Mouse (Mus musculus) embryonic facial prominence, embryonic 11.5 days (tissue): ENCODE data around the gene Gm11077. TPM values are rescaled to one million over a fixed set of nuclear protein-coding genes. Genes with fewer than 3 reads are reported as not detected.

Experiments used
- ATAC-seq: fragments of 200-750 bp; cut with Nextera tagmentation; replicated peaks from 2 replicates; pipeline ENCODE4 v1.8.0; 2017; ENCODE audit warnings: low read depth; ENCODE audit not compliant: insufficient number of reproducible peaks, low FRiP score, low TSS enrichment
- DNase-seq: peaks from one replicate; pipeline ENCODE4 v3.0.0-alpha.2; 2015; ENCODE audit warnings: low spot score
- H3K27ac ChIP-seq: fragments of 300-500 bp; sonication (generic); replicated peaks from 2 replicates; pipeline ENCODE4 v1.5.1; 2014; ENCODE audit warnings: mild to moderate bottlenecking, low read depth, low read length, control low read depth
- H3K27me3 ChIP-seq: fragments of 300-500 bp; sonication (generic); 2 replicates; pipeline ENCODE4 v1.6.1; 2014; ENCODE audit warnings: mild to moderate bottlenecking, low read length, moderate library complexity, mixed read lengths; ENCODE audit not compliant: control insufficient read depth, insufficient read depth
- H3K36me3 ChIP-seq: fragments of 300-500 bp; sonication (generic); replicated peaks from 2 replicates; pipeline ENCODE4 v1.6.1; 2014; ENCODE audit warnings: low read depth, mild to moderate bottlenecking, low read length, moderate library complexity, mixed read lengths; ENCODE audit not compliant: control insufficient read depth, insufficient read depth
- H3K4me1 ChIP-seq: fragments of 300-500 bp; sonication (generic); 2 replicates; pipeline ENCODE4 v1.6.1; 2014; ENCODE audit warnings: low read length, mixed read lengths; ENCODE audit not compliant: control insufficient read depth, insufficient read depth
- H3K4me2 ChIP-seq: fragments of 300-500 bp; sonication (generic); 2 replicates; pipeline ENCODE4 v1.6.1; 2014; ENCODE audit warnings: low read depth, mild to moderate bottlenecking, control low read depth, low read length, moderate library complexity
- H3K4me3 ChIP-seq: fragments of 300-500 bp; sonication (generic); 2 replicates; pipeline ENCODE4 v1.5.1; 2014; ENCODE audit warnings: low read depth, low read length, control low read depth
- H3K9ac ChIP-seq: fragments of 300-500 bp; sonication (generic); replicated peaks from 2 replicates; pipeline ENCODE4 v1.6.1; 2014; ENCODE audit warnings: mild to moderate bottlenecking, control low read depth, low read length
- H3K9me3 ChIP-seq: fragments of 300-500 bp; sonication (generic); replicated peaks from 2 replicates; pipeline ENCODE4 v1.6.1; 2016; ENCODE audit warnings: mild to moderate bottlenecking, low read length, inconsistent platforms, mixed read lengths; ENCODE audit not compliant: control insufficient read depth
- WGBS: fragments of 180-500 bp; shearing (Covaris S2); extraction: QIAGEN DNeasy Blood & Tissue Kit; methylation state at CpG from one replicate; pipeline ENCODE4 v1.1.7; 2014; 5-methylcytosine and 5-hydroxymethylcytosine counted together
- polyA plus RNA-seq: library from polyadenylated mRNA; unstranded; fragments of >200 nt; fragmentation: Nextera tagmentation; extraction: Ambion mirVana; gene quantifications from 2 replicates; pipeline ENCODE4 v1.2.1, GENCODE M21; 2014

Gene Gm11077
- polyA plus RNA-seq, 1 experiment from 2014 or later: not detected

DNA sequence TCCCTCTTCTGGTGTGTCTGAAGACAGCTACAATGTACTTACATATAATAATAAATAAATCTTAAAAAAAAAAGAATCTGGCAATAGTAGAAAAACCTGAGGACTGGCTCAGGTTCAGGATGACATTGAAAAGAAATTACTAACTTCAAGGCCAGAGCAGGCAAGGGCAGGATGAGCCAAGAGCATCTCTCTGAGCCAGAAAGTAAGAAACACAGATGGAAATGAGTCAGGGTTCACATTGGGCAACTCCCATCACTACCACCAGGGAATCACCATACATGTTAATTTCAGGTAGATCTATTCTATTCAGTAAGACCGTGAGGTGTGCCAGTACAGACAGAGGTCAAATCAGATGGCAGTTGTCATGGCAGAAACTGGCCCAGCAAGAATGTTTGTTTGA lies 30.5 kb upstream of the Gm11077 start:
- DNase-seq: no peak
- Histone ChIP-seq H3K27me3 (no peaks in the 10 kb centered on the region), H3K4me2 (no peak overlapping the region), H3K27ac (no peak overlapping the region), H3K36me3 (no peaks in the 10 kb centered on the region), H3K4me3 (no peak overlapping the region), H3K9ac (no peak overlapping the region), H3K9me3 (no peaks in the 10 kb centered on the region), H3K4me1 (no peaks in the 10 kb centered on the region)
- WGBS: 91% methylated on average over 1 of the region's 1 CpGs
- no peak for ATAC-seq

DNA sequence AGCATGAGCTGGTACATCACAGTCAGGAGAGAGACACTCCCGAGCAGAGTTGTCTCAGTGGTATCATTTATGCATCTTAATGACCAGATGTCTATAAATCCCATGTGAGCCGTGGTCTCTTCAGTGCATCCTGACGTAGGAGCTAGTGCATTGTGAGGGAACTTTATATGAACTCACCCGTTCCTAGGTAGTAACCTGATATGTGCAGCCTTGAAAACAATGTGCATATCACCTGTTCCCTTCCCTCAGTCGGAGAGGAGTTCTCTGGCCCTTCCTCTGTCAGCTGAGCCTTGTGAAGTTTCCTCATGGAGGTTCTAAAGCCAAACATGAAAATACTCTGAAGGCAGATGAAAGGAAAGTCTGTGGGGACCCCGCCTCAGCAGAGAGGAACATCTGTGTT lies 27.8 kb upstream of the Gm11077 start:
- Histone ChIP-seq H3K9me3 (no peaks in the 10 kb centered on the region), H3K4me1 (no peaks in the 10 kb centered on the region), H3K9ac (no peak overlapping the region), H3K4me2 (no peak overlapping the region), H3K27me3 (no peaks in the 10 kb centered on the region), H3K36me3 (no peaks in the 10 kb centered on the region), H3K27ac (no peak overlapping the region), H3K4me3 (no peak overlapping the region)
- 69% methylated on average over 6 of the region's 6 CpGs for WGBS
- ATAC-seq (no peak), DNase-seq (no peak)

GRCm38 (mm10) chr6:140705132-140705531 lies 24.0 kb upstream of the Gm11077 start:
- Histone ChIP-seq H3K4me2 (no peak overlapping the region), H3K27ac (no peak overlapping the region), H3K9ac (no peak overlapping the region), H3K9me3 (no peaks in the 10 kb centered on the region), H3K4me1 (no peaks in the 10 kb centered on the region), H3K4me3 (no peak overlapping the region), H3K36me3 (no peaks in the 10 kb centered on the region), H3K27me3 (no peaks in the 10 kb centered on the region)
- WGBS: 78% methylated on average over 10 of the region's 10 CpGs
- DNase-seq (no peak), ATAC-seq (no peak)

DNA sequence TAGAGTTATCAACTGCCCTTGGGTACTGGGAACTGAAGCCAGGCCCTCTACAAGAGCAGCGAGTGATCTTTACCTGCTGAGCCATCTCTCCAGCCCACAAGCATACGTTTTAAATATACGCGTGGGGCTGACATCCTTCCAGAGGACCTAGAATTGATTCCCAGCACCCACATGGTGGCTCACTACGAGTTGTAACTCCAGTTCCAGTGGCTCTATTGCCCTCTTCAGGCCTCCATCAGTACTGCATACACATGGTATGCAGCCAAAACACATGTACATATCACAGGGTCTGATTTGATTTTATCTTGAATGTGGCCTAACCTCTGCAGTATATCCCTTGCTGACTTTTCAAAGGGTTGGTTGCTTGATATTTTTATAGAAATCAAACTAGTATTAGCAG lies 23.0 kb upstream of the Gm11077 start:
- Histone ChIP-seq H3K36me3 (no peaks in the 10 kb centered on the region), H3K27ac (no peak overlapping the region), H3K4me2 (no peak overlapping the region), H3K9ac (no peak overlapping the region), H3K27me3 (no peaks in the 10 kb centered on the region), H3K4me3 (no peak overlapping the region), H3K9me3 (no peaks in the 10 kb centered on the region), H3K4me1 (no peaks in the 10 kb centered on the region)
- DNase-seq: no peak
- WGBS: 93% methylated on average over 5 of the region's 5 CpGs
- ATAC-seq: no peak

GRCm38 (mm10) chr6:140708059-140708458 lies 21.0 kb upstream of the Gm11077 start:
- Histone ChIP-seq H3K4me2 (no peak overlapping the region), H3K36me3 (no peaks in the 10 kb centered on the region), H3K9ac (no peak overlapping the region), H3K4me3 (no peak overlapping the region), H3K27ac (no peak overlapping the region), H3K27me3 (no peaks in the 10 kb centered on the region), H3K4me1 (no peaks in the 10 kb centered on the region), H3K9me3 (no peaks in the 10 kb centered on the region)
- DNase-seq (no peak), ATAC-seq (no peak)
- WGBS: 57% methylated on average over 10 of the region's 10 CpGs

DNA sequence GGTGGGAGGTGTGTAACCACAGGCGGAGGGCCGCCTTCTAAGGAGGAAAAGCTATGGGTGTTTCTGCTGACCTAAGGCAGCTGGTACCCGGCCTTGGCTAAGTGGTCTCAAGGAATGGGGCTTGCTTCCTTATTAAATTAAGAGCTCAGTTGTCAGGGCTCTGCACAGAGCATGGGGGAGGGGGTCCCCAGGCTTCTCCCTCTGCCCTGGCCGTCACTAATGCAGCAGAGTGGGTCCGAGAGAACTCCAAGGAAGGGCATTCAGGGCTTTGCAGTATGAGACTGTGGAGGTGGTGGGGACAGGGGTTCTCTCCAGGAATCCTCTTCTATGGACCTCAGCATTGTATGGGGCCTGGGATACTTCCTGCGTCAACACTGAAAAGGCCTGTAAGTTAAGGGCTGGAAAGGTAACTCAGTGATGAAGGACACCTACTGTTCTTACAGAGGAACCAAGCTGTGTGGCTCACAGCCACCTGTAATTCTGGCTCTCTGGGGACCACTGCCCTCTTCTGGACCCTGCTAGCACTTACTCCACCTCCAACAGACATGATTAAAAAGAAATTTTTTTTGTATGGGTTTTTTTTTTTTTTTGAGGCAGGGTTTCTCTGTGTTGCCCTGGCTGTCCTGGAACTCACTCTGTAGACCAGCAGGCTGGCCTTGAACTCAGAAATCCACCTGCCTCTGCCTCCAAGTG lies 19.5 kb upstream of the Gm11077 start:
- ATAC-seq: peak; percentile 9; the same call in 1 of the 2 replicates

GRCm38 (mm10) chr6:140712754-140713153 lies 16.3 kb upstream of the Gm11077 start:
- 10% methylated on average over 11 of the region's 11 CpGs for WGBS
- H3K4me3 ChIP-seq: no peak overlapping the region
- peak; percentile 86 for DNase-seq
- H3K9me3 ChIP-seq: no peaks in the 10 kb centered on the region
- H3K27me3 ChIP-seq: no peaks in the 10 kb centered on the region
- no peaks in the 10 kb centered on the region for H3K4me1 ChIP-seq
- no peak overlapping the region for H3K27ac ChIP-seq
- no peak overlapping the region for H3K9ac ChIP-seq
- no peak overlapping the region for H3K4me2 ChIP-seq
- no peak for ATAC-seq
- H3K36me3 ChIP-seq: no peaks in the 10 kb centered on the region

More for the DNA sequence above, 19.5 kb upstream of the Gm11077 start:
- 49% methylated on average over 6 of the region's 6 CpGs for WGBS
- H3K9me3 ChIP-seq: no peaks in the 10 kb centered on the region
- H3K4me1 ChIP-seq: no peaks in the 10 kb centered on the region
- H3K4me2 ChIP-seq: peak overlapping the region; percentile 2; the same call in 1 of the 2 replicates
- DNase-seq: peak; percentile 40
- no peaks in the 10 kb centered on the region for H3K36me3 ChIP-seq
- no peak overlapping the region; the same call in 1 of the 2 replicates for H3K9ac ChIP-seq
- no peak overlapping the region for H3K27ac ChIP-seq
- H3K27me3 ChIP-seq: no peaks in the 10 kb centered on the region
- H3K4me3 ChIP-seq: no peak overlapping the region

DNA sequence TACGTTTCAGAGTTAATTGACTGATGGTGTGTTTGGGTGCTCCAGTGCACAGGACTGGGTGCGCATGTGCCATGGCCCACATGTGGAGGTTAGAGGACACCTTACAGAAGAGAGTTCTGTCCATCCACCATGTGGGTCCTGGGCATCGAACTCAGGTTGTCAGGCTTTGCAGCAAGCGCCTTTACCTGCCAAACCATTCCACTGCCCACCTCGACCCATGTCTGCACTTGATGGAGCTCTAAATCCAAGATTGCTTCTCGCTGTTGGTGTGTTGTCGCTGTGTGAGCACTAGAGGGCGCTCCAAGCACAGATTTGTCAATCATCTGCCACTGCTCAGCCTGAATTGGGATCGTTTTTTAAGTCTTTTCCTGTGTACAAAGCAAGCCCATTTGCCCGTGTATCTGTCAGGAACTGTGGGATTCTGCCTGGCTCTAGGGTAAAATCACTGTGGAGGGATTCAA lies 14.1 kb upstream of the Gm11077 start:
- no peaks in the 10 kb centered on the region for H3K9me3 ChIP-seq
- H3K27me3 ChIP-seq: no peaks in the 10 kb centered on the region
- ATAC-seq: peak; percentile 47; the same call in 1 of the 2 replicates
- peak; percentile 88 for DNase-seq
- no peak overlapping the region for H3K27ac ChIP-seq
- H3K4me1 ChIP-seq: no peaks in the 10 kb centered on the region
- H3K4me2 ChIP-seq: no peak overlapping the region
- H3K4me3 ChIP-seq: no peak overlapping the region
- H3K9ac ChIP-seq: no peak overlapping the region
- 21% methylated on average over 10 of the region's 10 CpGs for WGBS
- no peaks in the 10 kb centered on the region for H3K36me3 ChIP-seq
